Mouse (Mus musculus) midbrain, embryonic 15.5 days (tissue): ENCODE measurements at regions not wholly inside any gene's neighbourhood (a gene's known extent, or its start where the extent isn't known, plus 50 kb on each side); places are given as distances from the start of the nearest gene placed in this dataset.
A peak's percentile ranks its signal among the peaks of the same experiment; 100 is the strongest.
"Not testable (repeated sequence)": the region's sequence is repeated elsewhere in the genome, so short reads cannot be mapped to it uniquely, and the experiment has no call there.

Experiments used
- ATAC-seq: fragments of 200-750 bp; cut with Nextera tagmentation; replicated peaks from 2 replicates; pipeline ENCODE4 v1.8.0; 2017; ENCODE audit warnings: moderate TSS enrichment
- H3K27ac ChIP-seq: fragments of 300-500 bp; sonication (generic); 2 replicates; pipeline ENCODE4 v1.5.1; 2015; ENCODE audit warnings: mild to moderate bottlenecking, inconsistent platforms
- H3K27me3 ChIP-seq: fragments of 300-500 bp; sonication (generic); replicated peaks from 2 replicates; pipeline ENCODE4 v1.6.1; 2015; ENCODE audit warnings: inconsistent platforms
- H3K36me3 ChIP-seq: fragments of 300-500 bp; sonication (generic); replicated peaks from 2 replicates; pipeline ENCODE4 v1.6.1; 2015; ENCODE audit warnings: inconsistent platforms
- H3K4me1 ChIP-seq: fragments of 300-500 bp; sonication (generic); 2 replicates; pipeline ENCODE4 v1.6.1; 2015; ENCODE audit warnings: inconsistent platforms
- H3K4me2 ChIP-seq: fragments of 300-500 bp; sonication (generic); 2 replicates; pipeline ENCODE4 v1.6.1; 2015; ENCODE audit warnings: inconsistent platforms, mild to moderate bottlenecking, moderate library complexity
- H3K4me3 ChIP-seq: fragments of 300-500 bp; sonication (generic); 2 replicates; pipeline ENCODE4 v1.5.1; 2015; ENCODE audit warnings: mild to moderate bottlenecking, inconsistent platforms
- H3K9ac ChIP-seq: fragments of 300-500 bp; sonication (generic); 2 replicates; pipeline ENCODE4 v1.6.1; 2015; ENCODE audit warnings: mild to moderate bottlenecking, inconsistent platforms
- H3K9me3 ChIP-seq: fragments of 300-500 bp; sonication (generic); 2 replicates; pipeline ENCODE4 v1.6.1; 2016; ENCODE audit warnings: inconsistent platforms
- WGBS: fragments of 180-500 bp; shearing (Covaris S2); methylation state at CpG from one replicate; pipeline ENCODE4 v1.1.7; 2015; ENCODE audit warnings: mixed read lengths; 5-methylcytosine and 5-hydroxymethylcytosine counted together

DNA sequence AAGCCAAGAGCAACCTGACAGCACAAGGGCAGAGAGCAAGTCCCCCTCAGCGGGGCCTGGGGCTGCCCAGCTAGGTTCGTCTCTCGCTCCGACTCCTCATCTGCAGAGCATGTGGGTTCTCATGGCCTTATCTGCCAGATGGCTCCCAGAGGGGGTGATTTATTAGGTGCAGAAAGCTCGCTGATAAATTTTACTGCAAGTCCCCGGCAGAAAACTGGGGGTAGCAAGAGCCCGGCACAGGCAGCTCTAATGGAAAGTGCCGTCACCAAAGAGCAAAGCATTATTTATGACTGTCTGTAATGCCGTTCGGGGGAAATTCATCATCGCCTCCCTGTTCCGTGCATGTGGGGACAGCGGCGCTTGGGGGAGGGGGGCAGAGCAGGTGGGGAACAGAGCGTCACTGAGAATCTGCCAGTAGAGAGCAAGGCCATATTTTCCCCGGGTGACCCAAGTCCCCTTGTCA is 206.7 kb upstream of the Zfp703 start:
- H3K4me1 ChIP-seq, result 0 out of 2 replicates have a peak, but pooled peaks cover 3% of the 10 kb centered on the region
- WGBS, result 46% methylated on average over 16 of the region's 16 CpGs
- no peak overlapping the region for H3K9ac ChIP-seq
- no peak overlapping the region for H3K27ac ChIP-seq
- no peaks in the 10 kb centered on the region for H3K9me3 ChIP-seq
- H3K4me3 ChIP-seq, result no peak overlapping the region
- H3K36me3 ChIP-seq, result no peaks in the 10 kb centered on the region
- 0 out of 2 replicates have a peak, but pooled peaks have one; percentile 39 for ATAC-seq
- H3K27me3 ChIP-seq, result no peaks in the 10 kb centered on the region
- H3K4me2 ChIP-seq, result peak overlapping the region; percentile 33

- Histone ChIP-seq H3K4me1 (peaks cover 4% of the 10 kb centered on the region; the same call in 1 of the 2 replicates), H3K36me3 (no peaks in the 10 kb centered on the region), H3K9me3 (no peaks in the 10 kb centered on the region), H3K4me3 (no peak overlapping the region), H3K27me3 (no peaks in the 10 kb centered on the region), H3K27ac (no peak overlapping the region), H3K9ac (no peak overlapping the region), H3K4me2 (no peak overlapping the region)
- no peak; the same call in 1 of the 2 replicates for ATAC-seq
- WGBS, result 74% methylated on average over 10 of the region's 10 CpGs
Measured at GRCm38 (mm10) chr8:26778917-26779537, 198.1 kb upstream of the Zfp703 start.

GRCm38 (mm10) chr8:26780515-26780914 is 196.6 kb upstream of the Zfp703 start:
- H3K4me2 ChIP-seq, result peak overlapping the region; percentile 50
- H3K4me3 ChIP-seq, result peak overlapping the region; percentile 24
- WGBS, result 29% methylated on average over 19 of the region's 19 CpGs
- H3K36me3 ChIP-seq, result no peaks in the 10 kb centered on the region
- peaks cover 4% of the 10 kb centered on the region; the same call in 1 of the 2 replicates for H3K4me1 ChIP-seq
- ATAC-seq, result peak; percentile 62; the same call in 1 of the 2 replicates
- H3K27me3 ChIP-seq, result no peaks in the 10 kb centered on the region
- no peak overlapping the region for H3K27ac ChIP-seq
- no peaks in the 10 kb centered on the region for H3K9me3 ChIP-seq
- peak overlapping the region; percentile 29; the same call in 1 of the 2 replicates for H3K9ac ChIP-seq

- not testable (repeated sequence) for ATAC-seq, H3K9ac ChIP-seq, H3K27ac ChIP-seq, H3K9me3 ChIP-seq, H3K4me2 ChIP-seq, H3K27me3 ChIP-seq, H3K4me3 ChIP-seq, H3K4me1 ChIP-seq, H3K36me3 ChIP-seq
- WGBS, result 91% methylated on average over 8 of the region's 8 CpGs
Measured at GRCm38 (mm10) chr8:26782936-26783335, 194.2 kb upstream of the Zfp703 start.

GRCm38 (mm10) chr8:26784381-26784780 is 192.7 kb upstream of the Zfp703 start:
- no peak overlapping the region for H3K27ac ChIP-seq
- no peaks in the 10 kb centered on the region for H3K27me3 ChIP-seq
- H3K4me2 ChIP-seq, result no peak overlapping the region

GRCm38 (mm10) chr8:26791795-26792194 is 185.3 kb upstream of the Zfp703 start:
- no peak for ATAC-seq
- no peak overlapping the region for H3K4me3 ChIP-seq
- whole genome bisulfite sequencing, result 78% methylated on average over 2 of the region's 2 CpGs
- H3K4me2 ChIP-seq, result no peak overlapping the region
- no peak overlapping the region for H3K9ac ChIP-seq
- H3K36me3 ChIP-seq, result no peaks in the 10 kb centered on the region
- H3K9me3 ChIP-seq, result no peaks in the 10 kb centered on the region
- H3K27ac ChIP-seq, result no peak overlapping the region
- no peaks in the 10 kb centered on the region for H3K4me1 ChIP-seq
- no peaks in the 10 kb centered on the region for H3K27me3 ChIP-seq

More at GRCm38 (mm10) chr8:26784381-26784780, 192.7 kb upstream of the Zfp703 start:
- Histone ChIP-seq H3K9ac (no peak overlapping the region), H3K4me3 (no peak overlapping the region), H3K9me3 (no peaks in the 10 kb centered on the region), H3K4me1 (peaks cover 4% of the 10 kb centered on the region; the same call in 1 of the 2 replicates), H3K36me3 (no peaks in the 10 kb centered on the region)
- no peak for ATAC-seq
- WGBS, result 67% methylated on average over 6 of the region's 6 CpGs

DNA sequence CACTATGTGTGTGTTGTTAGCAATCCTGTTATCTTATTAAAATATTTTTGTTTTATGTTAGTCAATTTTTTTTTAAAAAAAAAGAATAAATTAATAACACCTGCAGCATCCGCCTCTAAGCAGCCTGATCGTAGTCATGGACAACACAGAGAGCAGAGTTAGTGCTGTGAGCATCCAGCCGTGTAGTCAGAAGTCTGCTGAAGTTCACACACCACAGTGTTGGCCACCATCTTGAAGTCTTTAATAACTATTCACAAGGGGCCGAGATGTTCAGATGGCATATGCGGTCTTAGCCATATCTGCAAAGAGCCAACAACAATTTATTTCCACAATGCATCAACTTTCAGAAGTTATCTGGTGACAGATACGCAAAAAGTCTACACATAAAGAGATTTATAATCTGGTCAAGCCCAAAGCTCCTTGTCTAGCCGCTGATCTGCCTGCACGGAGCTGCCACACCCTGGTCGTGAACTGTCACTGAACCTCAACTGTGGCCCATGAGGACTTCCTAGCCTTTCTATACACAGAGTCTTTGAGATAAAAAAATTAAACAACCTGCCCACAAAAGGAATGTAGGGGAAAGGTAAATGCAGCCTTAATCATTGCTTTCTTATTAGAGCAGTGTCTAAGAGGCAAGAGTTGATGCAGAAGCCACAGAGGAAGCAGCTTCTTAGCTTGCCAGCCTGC is 183.4 kb upstream of the Zfp703 start:
- H3K9ac ChIP-seq, result no peak overlapping the region

DNA sequence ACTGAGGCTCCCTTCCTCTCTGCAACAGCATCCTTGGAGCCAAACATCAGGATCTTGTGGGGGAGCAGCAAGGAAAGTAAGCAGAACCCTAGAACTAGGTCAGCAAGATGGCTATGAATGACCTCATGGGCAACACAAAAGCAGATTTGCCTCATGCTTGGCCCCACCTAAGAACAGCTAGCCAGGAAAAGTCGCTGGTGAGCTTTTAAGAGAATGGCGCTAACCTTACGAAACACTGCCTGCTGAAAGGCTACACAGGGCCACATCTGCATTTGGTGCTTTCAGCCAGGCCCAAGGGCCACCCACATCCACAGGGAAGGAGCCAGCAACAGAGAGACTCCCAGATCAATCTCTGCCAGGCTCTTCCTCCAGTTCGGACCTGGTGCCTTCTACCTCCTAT is 182.7 kb upstream of the Zfp703 start:
- Histone ChIP-seq H3K36me3 (no peaks in the 10 kb centered on the region), H3K27ac (no peak overlapping the region), H3K4me3 (no peak overlapping the region), H3K4me1 (no peaks in the 10 kb centered on the region), H3K9me3 (no peaks in the 10 kb centered on the region), H3K4me2 (no peak overlapping the region), H3K9ac (no peak overlapping the region), H3K27me3 (no peaks in the 10 kb centered on the region)
- WGBS, result 93% methylated on average over 4 of the region's 4 CpGs
- ATAC-seq, result no peak

More for the DNA sequence above, 183.4 kb upstream of the Zfp703 start:
- no peaks in the 10 kb centered on the region for H3K36me3 ChIP-seq
- H3K4me2 ChIP-seq, result no peak overlapping the region
- no peaks in the 10 kb centered on the region for H3K9me3 ChIP-seq
- no peaks in the 10 kb centered on the region for H3K27me3 ChIP-seq
- H3K27ac ChIP-seq, result no peak overlapping the region
- ATAC-seq, result no peak
- 95% methylated on average over 9 of the region's 9 CpGs for WGBS
- no peak overlapping the region for H3K4me3 ChIP-seq
- no peaks in the 10 kb centered on the region for H3K4me1 ChIP-seq

- Histone ChIP-seq H3K27ac (no peak overlapping the region), H3K9ac (no peak overlapping the region), H3K27me3 (no peaks in the 10 kb centered on the region), H3K4me3 (no peak overlapping the region), H3K4me2 (no peak overlapping the region), H3K36me3 (no peaks in the 10 kb centered on the region), H3K9me3 (no peaks in the 10 kb centered on the region), H3K4me1 (no peaks in the 10 kb centered on the region)
- no peak for ATAC-seq
- 73% methylated on average over 8 of the region's 8 CpGs for WGBS
Measured at GRCm38 (mm10) chr8:26795616-26796015, 181.5 kb upstream of the Zfp703 start.

DNA sequence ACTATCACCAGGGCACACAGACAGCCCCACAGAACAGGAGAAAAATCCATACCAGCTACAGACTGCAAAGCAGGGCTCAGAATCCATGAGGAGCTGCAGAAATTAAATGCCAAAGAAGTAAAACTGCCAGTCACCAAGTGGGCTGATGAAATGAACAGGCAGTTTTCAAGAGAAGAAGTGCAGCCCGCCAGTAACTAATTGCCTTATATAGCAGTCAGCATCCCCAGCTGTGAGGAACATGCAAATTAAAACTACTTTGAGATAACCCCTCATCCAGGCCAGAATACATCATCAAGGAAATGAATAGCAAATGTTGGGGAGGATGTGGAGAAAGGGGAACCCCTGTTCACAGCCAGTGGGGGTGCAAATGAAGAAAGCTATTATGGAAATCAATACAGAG is 177.3 kb upstream of the Zfp703 start:
- Histone ChIP-seq H3K9ac (no peak overlapping the region), H3K4me1 (peaks cover 3% of the 10 kb centered on the region), H3K4me3 (no peak overlapping the region), H3K9me3 (no peaks in the 10 kb centered on the region), H3K4me2 (no peak overlapping the region), H3K36me3 (no peaks in the 10 kb centered on the region), H3K27me3 (no peaks in the 10 kb centered on the region), H3K27ac (no peak overlapping the region)
- ATAC-seq, result no peak
- WGBS, result 56% methylated on average over 1 of the region's 1 CpGs

DNA sequence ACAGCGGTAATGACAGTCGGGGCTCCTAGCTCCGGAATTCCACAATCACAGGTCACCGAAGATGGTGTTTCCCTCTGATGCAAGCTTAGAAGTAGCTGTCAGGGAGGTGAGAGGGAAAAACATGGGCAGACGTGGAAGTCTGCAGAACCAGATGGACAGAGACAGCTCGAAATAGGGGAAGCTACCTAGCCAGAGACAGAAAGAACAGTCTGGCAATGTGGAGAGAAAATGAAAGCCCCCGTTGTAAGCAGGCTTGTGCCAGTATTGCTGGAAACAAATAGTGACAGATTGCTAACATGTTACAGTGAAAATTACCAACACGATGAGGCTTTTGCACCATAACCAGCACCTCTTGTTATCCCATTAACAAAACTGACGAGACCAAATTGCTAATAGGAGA is 173.0 kb upstream of the Zfp703 start:
- Histone ChIP-seq H3K4me2 (no peak overlapping the region), H3K27ac (no peak overlapping the region), H3K4me1 (peaks cover 23% of the 10 kb centered on the region), H3K9ac (no peak overlapping the region), H3K27me3 (no peaks in the 10 kb centered on the region), H3K4me3 (no peak overlapping the region), H3K9me3 (no peaks in the 10 kb centered on the region), H3K36me3 (no peaks in the 10 kb centered on the region)
- no peak for ATAC-seq
- WGBS, result 77% methylated on average over 9 of the region's 9 CpGs

DNA sequence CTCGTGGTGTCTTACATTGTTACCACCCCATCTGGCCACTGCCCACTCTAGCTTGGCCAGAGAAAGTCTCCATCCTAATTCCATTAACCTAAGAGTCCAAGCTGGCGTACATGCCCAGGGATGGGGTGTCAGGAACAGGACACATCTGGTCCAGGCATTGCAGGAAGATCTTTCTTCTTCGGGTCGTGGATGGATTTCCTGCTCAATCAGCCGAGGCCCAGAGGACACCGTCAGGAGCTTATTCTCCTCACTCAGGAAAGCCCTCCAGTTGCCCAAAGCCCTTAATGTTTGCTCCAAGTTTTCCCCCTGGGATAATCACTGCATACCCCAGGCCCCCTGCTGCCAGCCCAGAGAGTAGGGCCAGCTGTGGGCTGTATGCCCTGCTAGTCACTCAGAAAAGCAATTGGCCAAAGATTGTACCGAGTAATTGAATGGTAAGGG is 172.2 kb upstream of the Zfp703 start:
- no peaks in the 10 kb centered on the region for H3K9me3 ChIP-seq
- no peaks in the 10 kb centered on the region for H3K36me3 ChIP-seq
- H3K4me1 ChIP-seq, result peaks cover 23% of the 10 kb centered on the region
- ATAC-seq, result 0 out of 2 replicates have a peak, but pooled peaks have one; percentile 17
- no peaks in the 10 kb centered on the region for H3K27me3 ChIP-seq
- WGBS, result 23% methylated on average over 7 of the region's 7 CpGs
- H3K4me2 ChIP-seq, result no peak overlapping the region
- no peak overlapping the region for H3K9ac ChIP-seq
- H3K27ac ChIP-seq, result no peak overlapping the region
- no peak overlapping the region for H3K4me3 ChIP-seq
